ENCODE assay signal across 14 mouse cellular contexts in the genomic region with DNA sequence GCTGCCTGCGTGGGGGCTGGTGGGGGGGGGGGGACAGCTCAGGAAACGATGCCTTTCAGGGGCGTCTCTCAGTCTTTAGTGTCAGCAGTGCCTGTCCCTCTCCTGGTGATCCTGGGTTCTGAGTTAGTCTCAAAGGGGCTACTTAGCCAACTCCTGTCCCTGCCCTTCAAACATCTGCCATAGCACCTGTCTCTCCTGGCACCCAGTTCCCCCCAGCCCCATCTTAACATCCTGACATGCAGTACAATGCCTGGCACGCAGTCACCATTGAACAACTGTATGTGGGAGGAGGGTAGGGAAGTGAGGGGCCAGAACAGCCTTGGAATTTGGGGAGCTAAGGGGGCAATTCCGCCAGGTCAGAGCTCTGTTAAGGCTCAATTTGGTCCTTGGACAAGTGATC. TPM values are rescaled to one million over a fixed set of nuclear protein-coding genes. Genes with fewer than 3 reads are reported as not detected.
DNase-seq lines count a peak whose midpoint lies in the region; ATAC-seq and TF ChIP-seq lines count a peak whose summit lies in the region.
"Had no signal": no experiment of that assay in that cellular context is flagged by ENCODE, and none has a peak within 500 bp of the region (broad histone marks: within the 10 kb centered on the region; RNA-seq: fewer than 3 reads in every experiment).

No protein-coding gene starts in this region.

- H3K4me3 ChIP-seq in forebrain, embryonic 10.5 days = no peak overlapping the region
- H3K4me3 ChIP-seq in forebrain, postnatal 0 days (ENCODE audit: low read depth, low read length) = no peak overlapping the region
- H3K4me3 ChIP-seq in kidney, embryonic 14.5 days (ENCODE audit: low read length) = no peak overlapping the region
- no peak overlapping the region for H3K4me3 ChIP-seq in embryonic facial prominence, embryonic 13.5 days
- H3K4me3 ChIP-seq in limb, embryonic 12.5 days (replicated peaks) = no peak overlapping the region
- H3K4me3 ChIP-seq: forebrain, embryonic 15.5 days had no signal

- no peak overlapping the region for H3K4me2 ChIP-seq in forebrain, postnatal 0 days (ENCODE audit: low read depth)
- H3K4me2 ChIP-seq in kidney, embryonic 14.5 days (replicated peaks; ENCODE audit: low read depth, low read length) = no peak overlapping the region
- H3K4me2 ChIP-seq in embryonic facial prominence, embryonic 13.5 days = no peak overlapping the region
- no peak overlapping the region for H3K4me2 ChIP-seq in limb, embryonic 12.5 days
- H3K4me2 ChIP-seq: forebrain, embryonic 15.5 days had no signal

- DNase-seq in forebrain, embryonic 10.5 days (ENCODE audit: extremely low spot score, low spot score) = no peak
- no peak for DNase-seq in forebrain, postnatal 0 days
- no peak for DNase-seq in kidney, adult 9 months
- no peak for DNase-seq in thymus, postnatal 14 days
- DNase-seq: adrenal gland, adult 2 months; cerebellum, postnatal 10 days; gastrocnemius, postnatal 10 days; lung, adult 18-20 months; thymus, adult 18-20 months had no signal

- 69% methylated on average over 5 of the region's 5 CpGs for WGBS in forebrain, embryonic 10.5 days
- 74% methylated on average over 5 of the region's 5 CpGs for WGBS in forebrain, postnatal 0 days
- 41% methylated on average over 5 of the region's 5 CpGs for WGBS in kidney, embryonic 14.5 days
- 60% methylated on average over 5 of the region's 5 CpGs for WGBS in embryonic facial prominence, embryonic 13.5 days
- 53% methylated on average over 5 of the region's 5 CpGs for WGBS in limb, embryonic 12.5 days

- H3K4me1 ChIP-seq in forebrain, embryonic 10.5 days = peaks cover 61% of the 10 kb centered on the region
- peaks cover 14% of the 10 kb centered on the region for H3K4me1 ChIP-seq in forebrain, postnatal 0 days (ENCODE audit: insufficient read depth)
- H3K4me1 ChIP-seq in kidney, embryonic 14.5 days (ENCODE audit: control insufficient read depth, insufficient read depth, low read length) = peaks cover 40% of the 10 kb centered on the region
- H3K4me1 ChIP-seq in embryonic facial prominence, embryonic 13.5 days = peaks cover 66% of the 10 kb centered on the region
- peaks cover 68% of the 10 kb centered on the region for H3K4me1 ChIP-seq in limb, embryonic 12.5 days (replicated peaks)

- H3K9ac ChIP-seq in forebrain, postnatal 0 days = no peak overlapping the region
- H3K9ac ChIP-seq in kidney, embryonic 14.5 days (ENCODE audit: low read depth, low read length) = no peak overlapping the region
- no peak overlapping the region for H3K9ac ChIP-seq in embryonic facial prominence, embryonic 13.5 days
- no peak overlapping the region for H3K9ac ChIP-seq in limb, embryonic 12.5 days (replicated peaks)
- H3K9ac ChIP-seq: forebrain, embryonic 15.5 days had no signal

- no peak for ATAC-seq in forebrain, postnatal 0 days
- ATAC-seq in kidney, embryonic 14.5 days (ENCODE audit: low FRiP score, low TSS enrichment) = no peak
- no peak for ATAC-seq in embryonic facial prominence, embryonic 13.5 days (ENCODE audit: insufficient number of reproducible peaks, insufficient read depth, low FRiP score, low TSS enrichment, low read depth)
- ATAC-seq in limb, embryonic 12.5 days (ENCODE audit: insufficient number of reproducible peaks, insufficient read depth, low FRiP score, low TSS enrichment, low read depth) = no peak
- no peak for ATAC-seq in erythroid progenitor cell, adult 5-6 weeks (replicated peaks; ENCODE audit: low FRiP score, poor library complexity, severe bottlenecking)
- ATAC-seq: forebrain, embryonic 15.5 days had no signal

- H3K36me3 ChIP-seq in forebrain, embryonic 10.5 days (replicated peaks) = no peaks in the 10 kb centered on the region
- no peaks in the 10 kb centered on the region for H3K36me3 ChIP-seq in forebrain, postnatal 0 days (ENCODE audit: insufficient read depth)
- no peaks in the 10 kb centered on the region for H3K36me3 ChIP-seq in kidney, embryonic 14.5 days (ENCODE audit: control insufficient read depth, insufficient read depth, low read length)
- H3K36me3 ChIP-seq in embryonic facial prominence, embryonic 13.5 days = no peaks in the 10 kb centered on the region
- no peaks in the 10 kb centered on the region for H3K36me3 ChIP-seq in limb, embryonic 12.5 days
- H3K36me3 ChIP-seq: forebrain, embryonic 15.5 days had no signal

- peaks cover 32% of the 10 kb centered on the region for H3K27me3 ChIP-seq in forebrain, embryonic 10.5 days (ENCODE audit: poor library complexity, severe bottlenecking)
- no peaks in the 10 kb centered on the region for H3K27me3 ChIP-seq in forebrain, postnatal 0 days (ENCODE audit: insufficient read depth, low read length)
- no peaks in the 10 kb centered on the region for H3K27me3 ChIP-seq in kidney, embryonic 14.5 days (ENCODE audit: control insufficient read depth, insufficient read depth, low read length)
- no peaks in the 10 kb centered on the region for H3K27me3 ChIP-seq in embryonic facial prominence, embryonic 13.5 days
- peaks cover 21% of the 10 kb centered on the region for H3K27me3 ChIP-seq in limb, embryonic 12.5 days
- H3K27me3 ChIP-seq: forebrain, embryonic 15.5 days had no signal

- H3K27ac ChIP-seq in forebrain, embryonic 10.5 days = peak overlapping the region; percentile 74; the same call in 1 of the 2 replicates
- no peak overlapping the region for H3K27ac ChIP-seq in forebrain, postnatal 0 days (ENCODE audit: low read depth, low read length)
- H3K27ac ChIP-seq in kidney, embryonic 14.5 days (ENCODE audit: low read depth, low read length) = peak overlapping the region; percentile 76; the same call in 1 of the 2 replicates
- H3K27ac ChIP-seq in embryonic facial prominence, embryonic 13.5 days = peak overlapping the region; percentile 78; the same call in 1 of the 2 replicates
- H3K27ac ChIP-seq in limb, embryonic 12.5 days = peak overlapping the region; percentile 75
- H3K27ac ChIP-seq: forebrain, embryonic 15.5 days had no signal

- TF ChIP-seq CTCF in forebrain, postnatal 0 days (IDR thresholded peaks at IDR 0.05; ENCODE audit: low read depth) = no peak

- no peaks in the 10 kb centered on the region for H3K9me3 ChIP-seq in forebrain, embryonic 10.5 days
- no peaks in the 10 kb centered on the region for H3K9me3 ChIP-seq in forebrain, postnatal 0 days (ENCODE audit: low read length)
- no peaks in the 10 kb centered on the region for H3K9me3 ChIP-seq in kidney, embryonic 14.5 days (ENCODE audit: control insufficient read depth, low read length)
- H3K9me3 ChIP-seq in embryonic facial prominence, embryonic 13.5 days = no peaks in the 10 kb centered on the region
- H3K9me3 ChIP-seq in limb, embryonic 12.5 days = no peaks in the 10 kb centered on the region
- H3K9me3 ChIP-seq: forebrain, embryonic 15.5 days had no signal

RNA-seq across cellular contexts. Expression of gene Dlk1, which starts 49.7 kb away (rescaled TPM):
- polyA plus RNA-seq in forebrain, embryonic 10.5 days (2016; fragmentation: Nextera tagmentation; extraction: Ambion mirVana) = 200 and 274 TPM in 2 replicates
- total RNA-seq in forebrain, postnatal 0 days (2014; rRNA removed) = 16.5 and 35.8 TPM in 2 replicates
- polyA plus RNA-seq in forebrain, postnatal 0 days (2015; fragmentation: Nextera tagmentation; extraction: Ambion mirVana) = 12.6 and 18.8 TPM in 2 replicates
- 51.1 and 52.4 TPM in 2 replicates for polyA plus RNA-seq in kidney, embryonic 14.5 days (2014; fragmentation: Nextera tagmentation; extraction: Ambion mirVana)
- 176 and 272 TPM in 2 replicates for polyA plus RNA-seq in embryonic facial prominence, embryonic 13.5 days (2015; fragmentation: Nextera tagmentation; extraction: Ambion mirVana)
- 120 and 148 TPM in 2 replicates for polyA plus RNA-seq in limb, embryonic 12.5 days (2016; fragmentation: Nextera tagmentation; extraction: Ambion mirVana)
- not detected in 2 replicates for total RNA-seq in erythroid progenitor cell, adult 5-6 weeks (2015; ENCODE audit: low replicate concordance)
- total RNA-seq in erythroid progenitor cell, adult 5-6 weeks (2017; ENCODE audit: low replicate concordance) = not detected in 2 replicates
